Mouse (Mus musculus): ENCODE measurements around the gene Sell. TPM values are rescaled to one million over a fixed set of nuclear protein-coding genes. Genes with fewer than 3 reads are reported as not detected.
"Not testable (repeated sequence)": the region's sequence is repeated elsewhere in the genome, so short reads cannot be mapped to it uniquely, and the experiment has no call there.

The Sell gene
- 0.10 TPM in 1 of 2 replicates, not detected in the other for polyA plus RNA-seq (2016; fragmentation: Nextera tagmentation; extraction: Ambion mirVana)

DNA sequence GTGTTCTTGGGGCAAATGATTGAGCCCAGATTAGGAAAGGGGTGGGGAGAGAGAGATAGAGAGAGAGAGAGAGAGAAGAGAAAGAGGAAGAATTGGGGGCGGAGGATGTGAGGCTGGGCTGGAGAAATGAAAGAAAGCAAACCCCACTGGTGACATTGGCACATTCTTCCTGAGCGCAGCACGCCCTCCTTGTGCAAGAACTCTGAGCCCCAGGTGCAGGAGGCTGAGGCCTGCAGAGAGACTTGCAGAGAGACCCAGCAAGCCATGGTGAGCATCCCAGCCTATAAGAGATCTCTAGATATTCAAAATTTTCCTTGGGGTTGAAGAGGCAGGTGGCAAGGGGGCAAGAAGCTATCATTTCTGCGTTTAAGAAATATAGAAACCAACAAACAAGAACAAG is at the start of gene Sell:
Sell (plus strand) TSS at position 58 of the 400 bp plus-strand sequence.
- Histone ChIP-seq H3K4me3 (no peak within 1 kb of the TSS), H3K4me2 (replicated peaks) (no peak within 1 kb of the TSS), H3K4me1 (no peaks in the 10 kb centered on the region), H3K27ac (replicated peaks) (no peak within 1 kb of the TSS), H3K9ac (replicated peaks) (no peak within 1 kb of the TSS), H3K9me3 (no peaks in the 10 kb centered on the region), H3K27me3 (no peaks in the 10 kb centered on the region), H3K36me3 (no peaks in the 10 kb centered on the region)
- 83% methylated on average over 4 of the region's 4 CpGs for WGBS
- ATAC-seq (ENCODE audit: low FRiP score, low read depth), result no peak

- no peaks in the 10 kb centered on the region for H3K36me3 ChIP-seq
- WGBS, result 63% methylated on average over 1 of the region's 1 CpGs
These were observed 47.2 kb upstream of the Sell start for GRCm38 (mm10) chr1:164014616-164015015.

DNA sequence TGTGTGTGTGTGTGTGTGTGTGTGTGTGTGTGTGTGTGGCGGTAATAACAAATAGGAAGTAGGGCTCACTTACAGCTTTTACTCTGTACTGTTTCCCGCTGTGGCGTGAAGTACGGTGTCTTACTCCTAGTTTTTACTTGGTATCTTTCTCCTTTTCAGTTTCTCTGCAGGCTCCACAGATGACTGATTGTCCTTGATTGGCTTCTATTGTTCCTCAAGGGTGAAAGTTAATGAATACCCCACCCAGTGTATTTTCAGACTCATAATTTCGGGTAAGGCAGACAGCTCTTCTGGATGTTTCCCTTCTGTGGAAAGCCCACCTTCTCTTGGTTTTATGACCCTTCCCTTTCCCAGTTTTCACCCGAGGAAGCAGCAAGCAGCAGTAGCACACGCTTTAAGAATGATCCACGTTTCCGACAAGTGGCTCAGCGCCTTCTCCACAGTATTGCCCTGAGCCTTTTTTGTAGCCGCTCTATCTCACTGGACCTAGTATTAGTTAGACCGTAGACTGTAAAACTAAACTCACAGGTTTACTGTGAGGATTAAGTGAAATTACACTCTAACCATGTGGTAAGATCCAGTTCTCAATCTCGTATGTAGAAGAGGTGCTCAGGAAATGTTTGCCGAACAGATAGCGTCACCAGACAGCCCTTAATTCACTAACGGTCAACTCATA is 43.4 kb upstream of the Sell start:
- no peak overlapping the region for H3K4me3 ChIP-seq
- H3K27ac ChIP-seq (replicated peaks), result no peak overlapping the region
- no peak overlapping the region for H3K4me2 ChIP-seq (replicated peaks)
- no peak for ATAC-seq (ENCODE audit: low FRiP score, low read depth)
- no peaks in the 10 kb centered on the region for H3K27me3 ChIP-seq
- WGBS, result 89% methylated on average over 16 of the region's 16 CpGs
- peaks cover 5% of the 10 kb centered on the region; the same call in 1 of the 2 replicates for H3K4me1 ChIP-seq
- no peaks in the 10 kb centered on the region for H3K36me3 ChIP-seq
- H3K9ac ChIP-seq (replicated peaks), result no peak overlapping the region
- H3K9me3 ChIP-seq, result no peaks in the 10 kb centered on the region

More at GRCm38 (mm10) chr1:164014616-164015015, 47.2 kb upstream of the Sell start:
- Histone ChIP-seq H3K27ac (replicated peaks) (no peak overlapping the region), H3K27me3 (no peaks in the 10 kb centered on the region), H3K9me3 (no peaks in the 10 kb centered on the region), H3K9ac (replicated peaks) (no peak overlapping the region), H3K4me3 (no peak overlapping the region), H3K4me2 (replicated peaks) (no peak overlapping the region), H3K4me1 (peaks cover under 1% of the 10 kb centered on the region; the same call in 1 of the 2 replicates)
- ATAC-seq (ENCODE audit: low FRiP score, low read depth), result no peak

- no peaks in the 10 kb centered on the region for H3K27me3 ChIP-seq
These were observed 42.0 kb upstream of the Sell start for GRCm38 (mm10) chr1:164019789-164020188.

DNA sequence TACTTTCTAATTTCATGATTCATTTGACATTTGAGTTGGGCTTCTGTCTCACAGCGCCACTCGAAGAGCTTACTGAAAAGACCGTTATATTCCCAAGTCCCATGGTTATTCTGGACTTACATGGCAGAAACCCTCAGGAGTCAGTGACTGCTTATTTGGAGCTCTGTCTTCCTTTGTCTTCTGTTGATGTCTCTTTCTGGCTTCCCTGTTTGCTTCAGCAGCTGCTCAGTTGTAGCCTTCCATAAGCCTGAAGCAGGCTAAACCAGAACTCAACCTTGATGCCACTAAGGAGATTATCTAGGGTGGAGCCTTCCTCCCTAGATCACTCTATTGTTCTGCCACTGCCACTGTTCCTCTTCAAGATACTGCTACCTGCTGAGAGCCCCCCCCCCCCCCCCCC is 41.0 kb upstream of the Sell start:
- not testable (repeated sequence) for ATAC-seq (ENCODE audit: low FRiP score, low read depth)
- WGBS, result 84% methylated on average over 3 of the region's 3 CpGs

More at GRCm38 (mm10) chr1:164019789-164020188, 42.0 kb upstream of the Sell start:
- Histone ChIP-seq H3K9me3 (no peaks in the 10 kb centered on the region), H3K27ac (replicated peaks) (no peak overlapping the region), H3K9ac (replicated peaks) (no peak overlapping the region), H3K36me3 (no peaks in the 10 kb centered on the region), H3K4me1 (peaks cover 5% of the 10 kb centered on the region; the same call in 1 of the 2 replicates), H3K4me3 (no peak overlapping the region), H3K4me2 (replicated peaks) (no peak overlapping the region)
- 45% methylated on average over 6 of the region's 6 CpGs for WGBS
- no peak for ATAC-seq (ENCODE audit: low FRiP score, low read depth)

DNA sequence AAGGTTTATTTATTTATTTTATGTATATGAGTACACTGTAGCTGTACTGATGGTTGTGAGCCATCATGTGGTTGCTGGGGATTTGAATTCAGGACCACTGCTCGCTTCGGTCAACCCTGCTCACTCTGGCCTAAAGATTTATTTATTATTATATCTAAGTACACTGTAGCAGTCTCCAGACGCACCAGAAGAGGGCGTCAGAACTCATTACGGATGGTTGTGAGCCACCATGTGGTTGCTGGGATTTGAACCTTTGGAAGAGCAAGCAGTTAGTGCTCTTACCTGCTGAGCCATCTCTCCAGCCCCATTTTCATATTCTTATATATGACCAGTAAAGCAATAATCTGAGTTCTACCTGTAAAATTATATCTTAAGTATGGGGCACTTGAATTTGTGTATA is 39.7 kb upstream of the Sell start:
- WGBS, result 83% methylated on average over 5 of the region's 5 CpGs
- not testable (repeated sequence) for ATAC-seq (ENCODE audit: low FRiP score, low read depth)

More for the DNA sequence above, 41.0 kb upstream of the Sell start:
- H3K36me3 ChIP-seq; H3K4me1 ChIP-seq; H3K9me3 ChIP-seq; H3K4me2 ChIP-seq (replicated peaks); H3K27me3 ChIP-seq; H3K9ac ChIP-seq (replicated peaks); H3K27ac ChIP-seq (replicated peaks); H3K4me3 ChIP-seq: not testable (repeated sequence)

GRCm38 (mm10) chr1:164025685-164026084 is 36.1 kb upstream of the Sell start:
- no peak overlapping the region for H3K4me2 ChIP-seq (replicated peaks)
- no peaks in the 10 kb centered on the region for H3K27me3 ChIP-seq
- no peaks in the 10 kb centered on the region for H3K36me3 ChIP-seq
- no peak overlapping the region for H3K27ac ChIP-seq (replicated peaks)
- no peaks in the 10 kb centered on the region for H3K4me1 ChIP-seq
- WGBS, result 88% methylated on average over 4 of the region's 4 CpGs
- no peaks in the 10 kb centered on the region for H3K9me3 ChIP-seq
- H3K9ac ChIP-seq (replicated peaks), result no peak overlapping the region
- no peak for ATAC-seq (ENCODE audit: low FRiP score, low read depth)
- no peak overlapping the region for H3K4me3 ChIP-seq

More for the DNA sequence above, 39.7 kb upstream of the Sell start:
- not testable (repeated sequence) for H3K36me3 ChIP-seq; H3K27me3 ChIP-seq; H3K27ac ChIP-seq (replicated peaks); H3K4me3 ChIP-seq; H3K9me3 ChIP-seq; H3K9ac ChIP-seq (replicated peaks); H3K4me2 ChIP-seq (replicated peaks); H3K4me1 ChIP-seq

DNA sequence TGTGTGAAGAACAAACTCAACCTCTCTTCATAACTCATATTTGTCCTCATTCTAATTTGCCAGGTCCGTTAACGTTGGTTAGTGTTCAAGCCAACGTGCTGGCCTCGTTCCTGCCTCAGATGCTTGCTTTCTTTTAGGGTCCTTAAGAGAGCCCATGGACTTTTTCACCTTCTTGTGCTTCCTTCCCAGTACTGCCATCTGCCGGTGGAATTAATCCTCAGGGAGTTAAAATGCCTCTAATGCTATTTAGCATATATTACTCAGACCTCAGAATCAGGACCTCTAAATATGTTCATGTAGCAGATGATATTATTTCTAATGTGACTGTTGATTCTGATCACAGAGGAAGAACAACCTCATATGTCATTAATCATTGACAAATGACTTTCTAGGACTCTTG is 34.4 kb upstream of the Sell start:
- no peaks in the 10 kb centered on the region for H3K4me1 ChIP-seq
- H3K4me2 ChIP-seq (replicated peaks), result no peak overlapping the region
- H3K36me3 ChIP-seq, result no peaks in the 10 kb centered on the region
- no peak overlapping the region for H3K27ac ChIP-seq (replicated peaks)
- H3K27me3 ChIP-seq, result no peaks in the 10 kb centered on the region
- no peak overlapping the region for H3K4me3 ChIP-seq
- no peak overlapping the region for H3K9ac ChIP-seq (replicated peaks)
- 60% methylated on average over 5 of the region's 5 CpGs for WGBS
- ATAC-seq (ENCODE audit: low FRiP score, low read depth), result no peak
- no peaks in the 10 kb centered on the region for H3K9me3 ChIP-seq

- Histone ChIP-seq H3K36me3 (no peaks in the 10 kb centered on the region), H3K4me1 (no peaks in the 10 kb centered on the region), H3K4me2 (replicated peaks) (no peak overlapping the region), H3K4me3 (no peak overlapping the region), H3K9ac (replicated peaks) (no peak overlapping the region), H3K9me3 (no peaks in the 10 kb centered on the region), H3K27me3 (no peaks in the 10 kb centered on the region), H3K27ac (replicated peaks) (no peak overlapping the region)
- ATAC-seq (ENCODE audit: low FRiP score, low read depth), result no peak
- WGBS, result 78% methylated on average over 10 of the region's 10 CpGs
These were observed 21.2 kb upstream of the Sell start for GRCm38 (mm10) chr1:164040385-164041135.

GRCm38 (mm10) chr1:164043549-164043948 is 18.2 kb upstream of the Sell start:
- no peak for ATAC-seq (ENCODE audit: low FRiP score, low read depth)
- H3K27me3 ChIP-seq, result no peaks in the 10 kb centered on the region
- WGBS, result 69% methylated on average over 3 of the region's 3 CpGs
- H3K9ac ChIP-seq (replicated peaks), result no peak overlapping the region
- no peak overlapping the region for H3K4me2 ChIP-seq (replicated peaks)
- H3K36me3 ChIP-seq, result no peaks in the 10 kb centered on the region
- H3K4me1 ChIP-seq, result no peaks in the 10 kb centered on the region
- no peak overlapping the region for H3K27ac ChIP-seq (replicated peaks)
- no peaks in the 10 kb centered on the region for H3K9me3 ChIP-seq
- no peak overlapping the region for H3K4me3 ChIP-seq

DNA sequence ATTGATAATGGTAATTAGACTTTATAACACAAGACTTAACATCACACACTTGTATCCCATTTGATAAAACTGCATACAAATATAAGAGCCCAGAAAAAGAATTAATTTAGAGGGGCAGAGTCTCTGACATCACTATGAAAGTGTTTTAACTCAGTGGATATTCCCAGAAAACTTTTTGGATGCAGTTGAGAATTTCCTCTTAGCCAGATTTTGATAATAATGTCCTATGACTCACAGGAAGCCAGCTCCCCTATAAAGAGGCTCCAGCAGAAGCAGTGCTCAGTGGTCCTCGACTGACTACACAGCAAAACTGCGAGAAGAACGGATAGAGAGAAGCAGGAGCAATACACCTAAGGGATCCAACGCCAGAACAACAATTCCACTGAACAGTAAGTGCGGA is 13.8 kb upstream of the Sell start, which contains the start of gene Sele:
Sele (plus strand) TSS at position 301 of the 400 bp plus-strand sequence.
- Histone ChIP-seq H3K9me3 (no peaks in the 10 kb centered on the region), H3K27ac (replicated peaks) (no peak within 1 kb of the TSS), H3K36me3 (no peaks in the 10 kb centered on the region), H3K9ac (replicated peaks) (no peak within 1 kb of the TSS), H3K4me3 (no peak within 1 kb of the TSS), H3K4me1 (no peaks in the 10 kb centered on the region), H3K4me2 (replicated peaks) (no peak within 1 kb of the TSS), H3K27me3 (no peaks in the 10 kb centered on the region)
- WGBS, result 78% methylated on average over 5 of the region's 5 CpGs
- ATAC-seq (ENCODE audit: low FRiP score, low read depth), result no peak

DNA sequence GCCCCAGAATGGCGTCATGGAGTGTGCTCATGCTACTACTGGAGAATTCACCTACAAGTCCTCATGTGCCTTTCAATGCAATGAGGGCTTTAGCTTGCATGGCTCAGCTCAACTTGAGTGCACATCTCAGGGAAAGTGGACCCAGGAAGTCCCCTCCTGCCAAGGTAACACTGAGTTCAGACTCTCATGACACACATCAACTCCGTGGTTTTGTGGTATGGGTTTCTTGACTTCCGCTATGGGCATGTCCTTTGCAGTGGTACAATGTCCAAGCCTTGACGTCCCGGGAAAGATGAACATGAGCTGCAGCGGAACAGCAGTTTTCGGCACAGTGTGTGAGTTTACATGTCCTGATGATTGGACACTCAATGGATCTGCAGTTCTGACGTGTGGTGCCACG is 8.2 kb upstream of the Sell start:
- Histone ChIP-seq H3K4me3 (no peak overlapping the region), H3K9ac (replicated peaks) (no peak overlapping the region), H3K4me1 (no peaks in the 10 kb centered on the region), H3K36me3 (no peaks in the 10 kb centered on the region), H3K27ac (replicated peaks) (no peak overlapping the region), H3K4me2 (replicated peaks) (no peak overlapping the region), H3K9me3 (no peaks in the 10 kb centered on the region), H3K27me3 (no peaks in the 10 kb centered on the region)
- no peak for ATAC-seq (ENCODE audit: low FRiP score, low read depth)
- 91% methylated on average over 9 of the region's 9 CpGs for WGBS
